In the genomic region with DNA sequence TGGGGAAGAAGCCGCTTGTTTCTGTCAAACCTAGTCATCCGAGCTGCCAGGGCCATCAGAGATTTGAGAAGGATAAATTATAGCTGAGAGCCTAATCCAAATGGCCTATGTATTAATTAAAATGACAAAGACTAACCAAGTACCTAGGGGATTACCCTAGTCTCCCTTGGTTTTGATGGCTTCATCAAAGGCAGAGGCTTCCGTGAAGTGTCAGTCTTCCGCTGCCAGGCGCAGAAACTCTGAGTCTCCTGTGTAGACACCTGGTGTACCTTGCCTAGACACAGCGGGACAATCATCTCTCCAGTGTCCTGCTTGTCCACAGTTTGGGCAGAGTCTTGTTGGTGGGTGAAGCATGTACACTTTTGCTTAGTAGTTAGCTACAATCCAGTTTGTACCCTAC, we compare ENCODE assay signal across 26 mouse cellular contexts. TPM values are rescaled to one million over a fixed set of nuclear protein-coding genes. Genes with fewer than 3 reads are reported as not detected.
A peak's percentile ranks its signal among the peaks of the same experiment; 100 is the strongest.
DNase-seq lines count a peak whose midpoint lies in the region; ATAC-seq and TF ChIP-seq lines count a peak whose summit lies in the region.
"Had no signal": no experiment of that assay in that cellular context is flagged by ENCODE, and none has a peak within 500 bp of the region (broad histone marks: within the 10 kb centered on the region; RNA-seq: fewer than 3 reads in every experiment).

No protein-coding gene starts in this region.

- no peaks in the 10 kb centered on the region for H3K4me1 ChIP-seq in intestine, embryonic 15.5 days (replicated peaks)
- no peaks in the 10 kb centered on the region for H3K4me1 ChIP-seq in kidney, embryonic 14.5 days (ENCODE audit: control insufficient read depth, insufficient read depth, low read length)
- H3K4me1 ChIP-seq: kidney, embryonic 15.5 days; limb, embryonic 13.5 days; lung, embryonic 15.5 days; neural tube, embryonic 12.5 days had no signal

- TF ChIP-seq POLR2A in brain, embryonic 14.5 days (IDR thresholded peaks at IDR 0.05; ENCODE audit: borderline replicate concordance, extremely low read depth, insufficient read depth, insufficient read length, poor library complexity, severe bottlenecking) = no peak

- peak; percentile 13 for DNase-seq in thymus, postnatal 14 days
- DNase-seq in thymus, postnatal 10 days (ENCODE audit: low spot score in 2 of 2) = no peak
- DNase-seq in ES-CJ7 (ENCODE audit: low read depth, low spot score) = peak; percentile 36
- peak; percentile 35 for DNase-seq in brain, embryonic 14.5 days (ENCODE audit: low read depth)
- DNase-seq in frontal cortex, postnatal 36 days (ENCODE audit: low spot score in 2 of 2) = no peak
- DNase-seq: adrenal gland, postnatal 25 days; B cell, adult 2 months; cerebellum, adult 18-20 months; cerebellum, postnatal 10 days; gastrocnemius, postnatal 10 days; heart, postnatal 14 days; kidney, postnatal 25 days; right cerebral cortex, adult 18-20 months; spleen, adult 18-20 months had no signal

- ATAC-seq in intestine, embryonic 15.5 days = no peak
- no peak for ATAC-seq in kidney, embryonic 14.5 days (ENCODE audit: low FRiP score, low TSS enrichment)
- ATAC-seq: forebrain, embryonic 16.5 days; hindbrain, embryonic 16.5 days; intestine, postnatal 0 days had no signal

- no peak overlapping the region for H3K4me2 ChIP-seq in intestine, embryonic 15.5 days (replicated peaks)
- no peak overlapping the region for H3K4me2 ChIP-seq in kidney, embryonic 14.5 days (replicated peaks; ENCODE audit: low read depth, low read length)
- H3K4me2 ChIP-seq: kidney, embryonic 15.5 days; limb, embryonic 13.5 days; liver, embryonic 11.5 days; lung, embryonic 15.5 days; midbrain, embryonic 11.5 days; neural tube, embryonic 12.5 days had no signal

- 88% methylated on average over 6 of the region's 6 CpGs for WGBS in intestine, embryonic 15.5 days
- 84% methylated on average over 6 of the region's 6 CpGs for WGBS in kidney, embryonic 14.5 days

- no peaks in the 10 kb centered on the region for H3K36me3 ChIP-seq in intestine, embryonic 15.5 days
- no peaks in the 10 kb centered on the region for H3K36me3 ChIP-seq in kidney, embryonic 14.5 days (ENCODE audit: control insufficient read depth, insufficient read depth, low read length)
- H3K36me3 ChIP-seq: kidney, embryonic 15.5 days; limb, embryonic 13.5 days; lung, embryonic 15.5 days; neural tube, embryonic 12.5 days had no signal

- no peaks in the 10 kb centered on the region for H3K9me3 ChIP-seq in intestine, embryonic 15.5 days
- H3K9me3 ChIP-seq in kidney, embryonic 14.5 days (ENCODE audit: control insufficient read depth, low read length) = no peaks in the 10 kb centered on the region
- H3K9me3 ChIP-seq: kidney, embryonic 15.5 days; lung, embryonic 15.5 days; neural tube, embryonic 12.5 days had no signal

- H3K4me3 ChIP-seq in intestine, embryonic 15.5 days (replicated peaks) = no peak overlapping the region
- no peak overlapping the region for H3K4me3 ChIP-seq in kidney, embryonic 14.5 days (ENCODE audit: low read length)
- H3K4me3 ChIP-seq: erythroblast, embryonic 14.5 days; kidney, embryonic 15.5 days; limb, embryonic 13.5 days; lung, embryonic 15.5 days; neural tube, embryonic 12.5 days had no signal

- TF ChIP-seq CTCF in brain, embryonic 14.5 days (IDR thresholded peaks at IDR 0.05; ENCODE audit: borderline replicate concordance, extremely low read depth, insufficient read depth, insufficient read length) = no peak

- no peaks in the 10 kb centered on the region for H3K27me3 ChIP-seq in intestine, embryonic 15.5 days (replicated peaks)
- no peaks in the 10 kb centered on the region for H3K27me3 ChIP-seq in kidney, embryonic 14.5 days (ENCODE audit: control insufficient read depth, insufficient read depth, low read length)
- H3K27me3 ChIP-seq: kidney, embryonic 15.5 days; limb, embryonic 13.5 days; lung, embryonic 15.5 days; neural tube, embryonic 12.5 days had no signal

- H3K9ac ChIP-seq in intestine, embryonic 15.5 days = no peak overlapping the region
- no peak overlapping the region for H3K9ac ChIP-seq in kidney, embryonic 14.5 days (ENCODE audit: low read depth, low read length)
- H3K9ac ChIP-seq: kidney, embryonic 15.5 days; limb, embryonic 13.5 days; lung, embryonic 15.5 days; neural tube, embryonic 12.5 days had no signal

- H3K27ac ChIP-seq in intestine, embryonic 15.5 days = no peak overlapping the region
- no peak overlapping the region for H3K27ac ChIP-seq in kidney, embryonic 14.5 days (ENCODE audit: low read depth, low read length)
- H3K27ac ChIP-seq: kidney, embryonic 15.5 days; limb, embryonic 13.5 days; lung, embryonic 15.5 days; neural tube, embryonic 12.5 days had no signal

RNA-seq across cellular contexts. Expression of gene Tbl1xr1, which starts 35.8 kb away (rescaled TPM):
- polyA plus RNA-seq in brain, embryonic 14.5 days (2012; rRNA removed) = 22.6 and 36.1 TPM in 2 replicates
- 12.9 and 13.5 TPM in 2 replicates for polyA plus RNA-seq in intestine, embryonic 15.5 days (2015; fragmentation: Nextera tagmentation; extraction: Ambion mirVana)
- 20.6 and 39.7 TPM in 2 replicates for polyA plus RNA-seq in kidney, embryonic 14.5 days (2014; fragmentation: Nextera tagmentation; extraction: Ambion mirVana)

Comparison
In these comparisons a context has a peak if more than half of its experiments do, and no peak if none do; other contexts are left out.
1. DNase-seq: peak in thymus, postnatal 14 days (single experiment), ES-CJ7 (single experiment) and brain, embryonic 14.5 days (single experiment); none in thymus, postnatal 10 days (0 of 2) and frontal cortex, postnatal 36 days (0 of 2).